Mouse (Mus musculus) v-Abl transformed pro-B cells (cell line): ENCODE data around the gene Rpp25l.

Experiments used
- in situ Hi-C, 2 experiments: fragments of 400-800 bp; cut with MboI; formaldehyde crosslinking; loops; one replicate each; pipeline ENCODE4 v1.15.1; 2025; ENCODE audit not compliant: unreplicated experiment in 2 of 2

The Rpp25l gene

DNA sequence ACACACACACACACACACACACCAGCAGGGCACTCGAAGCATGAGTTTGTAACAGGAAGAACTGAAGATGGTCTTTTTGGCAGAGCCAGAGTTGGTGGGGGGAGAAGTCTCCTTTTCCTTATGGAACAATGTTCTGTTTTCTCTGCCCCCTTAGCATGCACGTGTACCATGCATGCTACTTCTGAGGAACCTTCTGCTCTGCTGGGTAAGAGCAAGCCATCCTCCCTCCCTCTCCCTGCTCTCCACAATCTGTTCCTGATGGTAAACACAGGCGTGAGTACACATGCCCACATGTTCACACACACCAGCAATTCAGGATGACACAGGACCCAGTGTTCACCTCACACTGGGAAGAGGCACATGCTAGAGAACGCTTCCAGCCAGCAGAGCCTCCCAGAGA lies 32.2 kb downstream of the Rpp25l start:
- in situ Hi-C loops: no loop called here

- in situ Hi-C loops: no loop called here
Measured at GRCm38 (mm10) chr4:41679291-41679690, 34.0 kb downstream of the Rpp25l start.

- in situ Hi-C loops: no loop called here
Measured at GRCm38 (mm10) chr4:41678863-41679262, 34.5 kb downstream of the Rpp25l start.

DNA sequence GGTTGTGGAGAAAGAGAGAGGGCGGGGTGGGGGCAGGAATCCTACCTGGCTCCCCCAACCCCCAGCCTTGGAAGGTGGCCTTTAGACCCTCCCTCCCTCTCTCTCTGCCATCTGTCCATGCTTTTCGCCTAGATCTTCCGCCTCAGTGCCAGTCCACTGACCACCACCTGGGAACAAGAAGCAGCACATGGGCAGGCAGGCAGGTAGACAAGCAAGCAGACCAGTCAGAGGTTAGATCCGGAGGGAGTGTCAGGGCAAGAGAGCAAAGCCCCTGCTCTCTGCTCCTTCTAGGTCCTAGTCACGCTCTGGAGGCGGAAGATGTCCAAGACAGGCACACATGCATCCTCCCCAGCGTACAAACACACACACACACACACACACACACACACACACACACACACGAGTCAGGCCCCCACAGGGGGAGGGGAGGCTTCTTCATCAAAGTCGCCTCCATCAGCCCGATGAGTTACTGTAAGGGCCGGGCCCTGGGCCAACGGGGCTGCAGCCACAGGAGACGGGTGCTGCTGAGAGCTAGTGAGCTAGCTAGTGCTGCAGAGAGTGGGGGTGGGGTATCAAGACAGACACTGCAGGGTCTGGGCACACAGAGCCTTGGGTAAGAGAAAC lies 36.2 kb downstream of the Rpp25l start:
- in situ Hi-C loops: no loop called here

GRCm38 (mm10) chr4:41676248-41677005 lies 36.9 kb downstream of the Rpp25l start:
- in situ Hi-C loops: no loop called here

DNA sequence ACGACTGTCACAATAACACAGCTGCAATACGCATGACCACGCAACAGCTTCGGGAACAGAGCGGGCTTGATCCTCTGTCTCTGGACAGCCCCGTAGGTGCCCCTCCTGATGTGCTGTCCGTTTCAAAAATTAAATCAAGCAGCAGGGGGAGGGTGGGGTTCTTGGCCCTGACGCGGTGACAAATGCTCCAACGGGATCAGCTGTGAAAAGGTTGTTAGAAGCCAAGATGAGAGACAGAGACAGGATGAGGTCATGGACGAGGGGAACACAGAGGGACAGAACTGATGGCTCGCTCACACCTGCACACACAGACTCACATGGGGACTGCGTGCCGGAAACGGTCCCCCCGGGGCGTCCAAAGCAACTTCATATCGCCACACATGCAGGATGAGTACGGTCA lies 40.1 kb downstream of the Rpp25l start:
- in situ Hi-C loops: no loop called here

DNA sequence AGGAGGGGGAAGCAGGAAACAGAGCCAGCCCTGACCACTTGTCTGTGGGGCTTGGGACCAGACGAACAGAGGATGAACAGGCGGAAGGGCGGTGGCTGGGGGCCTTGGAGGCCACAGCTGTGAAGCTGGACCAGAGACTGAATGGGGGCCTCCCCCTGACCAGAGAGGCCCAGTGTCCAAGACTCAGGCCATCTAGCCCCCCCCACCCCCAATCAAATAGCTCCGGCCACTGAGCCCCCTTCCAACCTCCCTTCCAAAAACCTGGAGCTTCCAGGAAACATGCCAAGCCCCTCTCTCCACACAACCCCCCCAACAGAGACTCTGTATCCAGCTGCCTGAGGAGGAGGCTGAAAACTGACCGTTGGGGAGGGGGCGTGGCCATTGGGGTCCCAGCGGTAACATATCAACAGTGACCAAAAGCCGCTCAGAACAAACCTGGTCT lies 40.8 kb downstream of the Rpp25l start:
- in situ Hi-C loops: no loop called here

DNA sequence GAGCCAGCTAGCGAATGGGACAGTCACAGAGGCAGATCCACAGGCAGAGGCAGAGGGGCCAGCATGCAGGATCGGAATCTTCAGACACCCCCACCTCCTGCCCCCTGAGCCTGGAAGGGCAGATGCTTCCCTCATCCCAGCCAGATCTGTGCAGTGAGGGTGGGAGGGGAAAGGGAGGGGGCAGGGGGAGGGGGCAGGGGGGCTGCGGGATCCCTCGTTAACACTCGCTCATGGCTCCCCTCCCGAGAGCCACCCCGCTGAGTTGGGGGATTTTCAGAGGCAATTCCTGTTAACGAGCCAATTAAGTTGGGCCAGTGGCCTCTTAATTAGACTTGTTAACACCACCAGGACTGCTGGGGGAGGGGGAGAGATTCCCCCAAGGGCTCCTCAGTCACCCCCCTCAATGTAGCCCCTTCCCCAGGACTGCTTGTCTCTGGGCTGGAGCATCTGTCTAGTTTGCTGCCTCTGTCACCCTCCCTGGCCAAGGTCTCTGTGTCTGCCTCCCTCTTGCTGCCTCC lies 41.3 kb downstream of the Rpp25l start:
- in situ Hi-C loops: no loop called here

DNA sequence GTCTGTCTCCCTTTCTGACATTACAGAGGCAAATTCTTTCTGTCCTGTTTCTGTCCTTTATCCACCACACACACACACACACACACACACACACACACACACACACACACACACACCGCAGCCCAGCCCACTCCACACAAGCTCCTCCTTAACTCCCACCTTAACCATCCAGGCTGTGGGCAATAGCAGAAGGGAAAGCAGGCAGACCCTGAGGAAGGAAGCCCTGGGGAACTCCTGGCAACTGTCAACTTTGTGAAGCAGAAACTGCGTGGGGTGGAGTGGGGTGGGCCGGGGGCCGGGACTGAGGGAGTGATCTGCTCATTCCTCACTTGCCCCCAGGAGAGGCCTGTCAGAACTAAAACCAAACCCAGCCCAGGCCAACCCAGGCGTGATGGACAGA lies 41.8 kb downstream of the Rpp25l start:
- in situ Hi-C loops: no loop called here

DNA sequence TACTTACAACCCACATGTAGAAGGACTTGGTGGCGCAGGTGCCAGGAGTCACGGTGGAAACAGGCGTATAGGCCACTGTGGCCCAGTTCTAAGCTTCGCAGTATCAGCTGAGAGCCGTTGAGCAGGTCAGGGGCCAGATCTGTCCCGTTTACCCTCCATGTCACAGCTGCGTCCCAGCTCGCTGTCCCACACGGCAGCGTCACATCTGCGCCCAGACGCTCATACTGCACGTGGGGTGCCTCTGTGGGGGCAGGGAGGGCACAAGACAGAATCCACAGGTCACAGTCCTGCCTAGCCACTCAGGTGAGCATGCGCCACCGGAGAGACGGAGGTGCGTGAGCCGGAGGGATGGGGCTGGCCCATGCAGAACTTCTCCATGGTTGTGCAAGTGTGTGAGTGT lies 42.5 kb downstream of the Rpp25l start:
- in situ Hi-C loops: no loop called here

- in situ Hi-C loops: no loop called here
Measured at GRCm38 (mm10) chr4:41666646-41667045, 46.7 kb downstream of the Rpp25l start.

GRCm38 (mm10) chr4:41665009-41665675 lies 48.2 kb downstream of the Rpp25l start:
- in situ Hi-C loops: no loop called here

DNA sequence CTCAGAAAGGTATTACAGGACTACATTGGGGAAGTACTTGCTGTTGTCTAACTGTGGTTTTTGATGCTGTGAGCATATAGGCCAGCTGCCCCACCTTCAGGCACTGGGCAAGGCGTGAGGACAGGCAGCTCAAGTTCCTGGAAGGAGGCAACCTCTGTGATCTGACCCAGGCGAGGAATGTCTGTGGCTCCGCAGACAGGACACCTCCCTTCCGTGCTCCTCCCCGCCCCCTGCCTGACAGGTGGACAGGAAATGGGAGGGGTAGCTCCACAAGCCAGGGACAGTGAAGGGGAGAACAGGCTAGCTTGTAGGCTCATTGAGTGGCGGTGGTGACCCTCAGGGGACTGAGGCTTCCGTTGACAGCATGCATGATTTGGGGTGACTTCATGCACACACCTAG lies 48.8 kb downstream of the Rpp25l start:
- in situ Hi-C loops: no loop called here

- in situ Hi-C loops: no loop called here
Measured at GRCm38 (mm10) chr4:41663614-41664013, 49.7 kb downstream of the Rpp25l start.

DNA sequence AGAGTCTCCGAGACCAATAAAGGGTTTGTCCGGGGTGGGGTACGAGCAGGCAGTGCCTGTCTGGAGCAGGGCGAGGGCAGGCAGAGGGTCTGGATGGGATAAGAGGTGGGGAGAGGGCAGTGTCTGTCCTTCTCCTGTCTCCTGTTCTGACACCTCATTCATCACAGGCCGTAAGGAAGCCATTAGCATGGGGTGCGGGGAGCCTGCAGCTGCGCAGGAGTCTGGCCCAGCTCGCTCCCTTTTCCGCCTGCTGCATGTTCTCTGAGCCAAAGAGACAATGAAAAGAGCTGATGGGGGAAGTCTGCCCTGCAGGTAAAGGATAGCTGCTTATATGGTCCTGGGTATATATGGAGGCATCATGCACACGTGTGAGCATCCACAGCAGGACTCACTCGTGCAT lies 50.6 kb downstream of the Rpp25l start:
- in situ Hi-C loops: no loop called here
